Mouse (Mus musculus): ENCODE data around the gene Rab3il1. TPM values are rescaled to one million over a fixed set of nuclear protein-coding genes. Genes with fewer than 3 reads are reported as not detected.
A peak's percentile ranks its signal among the peaks of the same experiment; 100 is the strongest.

The Rab3il1 gene
- polyA plus RNA-seq, 1 experiment: 66.0 TPM

- peak; percentile 88 for TF ChIP-seq CTCF (conservative IDR thresholded peaks at IDR 0.05; ENCODE audit: insufficient read depth, insufficient read length, low read depth, low read length)
- no peak for TF ChIP-seq POLR2A (IDR thresholded peaks at IDR 0.05; ENCODE audit: low read depth, low read length)
- Histone ChIP-seq H3K4me3 (ENCODE audit: insufficient read depth, low read depth, low read length) (no peak overlapping the region), H3K36me3 (ENCODE audit: control insufficient read depth, insufficient read depth, low read length) (no peaks in the 10 kb centered on the region), H3K27me3 (replicated peaks; ENCODE audit: control insufficient read depth, insufficient read depth, low read length) (no peaks in the 10 kb centered on the region), H3K27ac (ENCODE audit: insufficient read depth, low read depth, low read length) (no peak overlapping the region), H3K4me1 (ENCODE audit: control insufficient read depth, insufficient read depth, low read length) (peaks cover 33% of the 10 kb centered on the region)
- DNase-seq: peak; percentile 82
- 54% methylated on average over 8 of the region's 8 CpGs for WGBS
Observed at GRCm38 (mm10) chr19:10034785-10035447, 33.4 kb downstream of the Rab3il1 start.

- no peak overlapping the region for H3K4me3 ChIP-seq (ENCODE audit: insufficient read depth, low read depth, low read length)
- no peak for TF ChIP-seq CTCF (conservative IDR thresholded peaks at IDR 0.05; ENCODE audit: insufficient read depth, insufficient read length, low read depth, low read length)
- no peak for TF ChIP-seq POLR2A (IDR thresholded peaks at IDR 0.05; ENCODE audit: low read depth, low read length)
- 23% methylated on average over 2 of the region's 2 CpGs for WGBS
- peaks cover 29% of the 10 kb centered on the region; the same call in 1 of the 2 replicates for H3K4me1 ChIP-seq (ENCODE audit: control insufficient read depth, insufficient read depth, low read length)
- DNase-seq: peak; percentile 74
- no peaks in the 10 kb centered on the region for H3K27me3 ChIP-seq (replicated peaks; ENCODE audit: control insufficient read depth, insufficient read depth, low read length)
- H3K27ac ChIP-seq (ENCODE audit: insufficient read depth, low read depth, low read length): no peak overlapping the region; the same call in 1 of the 2 replicates
- no peaks in the 10 kb centered on the region for H3K36me3 ChIP-seq (ENCODE audit: control insufficient read depth, insufficient read depth, low read length)
Observed at GRCm38 (mm10) chr19:10037534-10037933, 36.1 kb downstream of the Rab3il1 start.

- H3K27ac ChIP-seq (ENCODE audit: insufficient read depth, low read depth, low read length): peak overlapping the region; percentile 95
- WGBS: 48% methylated on average over 3 of the region's 3 CpGs
- no peaks in the 10 kb centered on the region for H3K36me3 ChIP-seq (ENCODE audit: control insufficient read depth, insufficient read depth, low read length)
- no peak for TF ChIP-seq POLR2A (IDR thresholded peaks at IDR 0.05; ENCODE audit: low read depth, low read length)
- no peak for TF ChIP-seq CTCF (conservative IDR thresholded peaks at IDR 0.05; ENCODE audit: insufficient read depth, insufficient read length, low read depth, low read length)
- no peaks in the 10 kb centered on the region for H3K27me3 ChIP-seq (replicated peaks; ENCODE audit: control insufficient read depth, insufficient read depth, low read length)
- peaks cover 26% of the 10 kb centered on the region; the same call in 1 of the 2 replicates for H3K4me1 ChIP-seq (ENCODE audit: control insufficient read depth, insufficient read depth, low read length)
- DNase-seq: peak; percentile 84
- H3K4me3 ChIP-seq (ENCODE audit: insufficient read depth, low read depth, low read length): no peak overlapping the region
Observed at GRCm38 (mm10) chr19:10038364-10038763, 36.9 kb downstream of the Rab3il1 start.

- Histone ChIP-seq H3K27ac (ENCODE audit: insufficient read depth, low read depth, low read length) (peak overlapping the region; percentile 95), H3K27me3 (replicated peaks; ENCODE audit: control insufficient read depth, insufficient read depth, low read length) (no peaks in the 10 kb centered on the region), H3K4me1 (ENCODE audit: control insufficient read depth, insufficient read depth, low read length) (peaks cover 28% of the 10 kb centered on the region; the same call in 1 of the 2 replicates), H3K36me3 (ENCODE audit: control insufficient read depth, insufficient read depth, low read length) (no peaks in the 10 kb centered on the region), H3K4me3 (ENCODE audit: insufficient read depth, low read depth, low read length) (no peak overlapping the region)
- TF ChIP-seq POLR2A (IDR thresholded peaks at IDR 0.05; ENCODE audit: low read depth, low read length): no peak
- TF ChIP-seq CTCF (conservative IDR thresholded peaks at IDR 0.05; ENCODE audit: insufficient read depth, insufficient read length, low read depth, low read length): no peak
- 12% methylated on average over 3 of the region's 3 CpGs for WGBS
- DNase-seq: peak; percentile 82
Observed at GRCm38 (mm10) chr19:10038910-10039309, 37.4 kb downstream of the Rab3il1 start.

GRCm38 (mm10) chr19:10039615-10040014, 38.1 kb downstream of the Rab3il1 start:
- peak; percentile 60 for DNase-seq
- Histone ChIP-seq H3K27me3 (replicated peaks; ENCODE audit: control insufficient read depth, insufficient read depth, low read length) (no peaks in the 10 kb centered on the region), H3K4me3 (ENCODE audit: insufficient read depth, low read depth, low read length) (no peak overlapping the region), H3K27ac (ENCODE audit: insufficient read depth, low read depth, low read length) (no peak overlapping the region), H3K4me1 (ENCODE audit: control insufficient read depth, insufficient read depth, low read length) (peaks cover 33% of the 10 kb centered on the region), H3K36me3 (ENCODE audit: control insufficient read depth, insufficient read depth, low read length) (no peaks in the 10 kb centered on the region)
- WGBS: 84% methylated on average over 2 of the region's 2 CpGs
- TF ChIP-seq POLR2A (IDR thresholded peaks at IDR 0.05; ENCODE audit: low read depth, low read length) (no peak), CTCF (conservative IDR thresholded peaks at IDR 0.05; ENCODE audit: insufficient read depth, insufficient read length, low read depth, low read length) (peak; percentile 59)

GRCm38 (mm10) chr19:10040866-10041387, 39.5 kb downstream of the Rab3il1 start:
- WGBS: 18% methylated on average over 17 of the region's 20 CpGs
- H3K4me1 ChIP-seq (ENCODE audit: control insufficient read depth, insufficient read depth, low read length): peaks cover 42% of the 10 kb centered on the region
- DNase-seq: no peak
- TF ChIP-seq CTCF (conservative IDR thresholded peaks at IDR 0.05; ENCODE audit: insufficient read depth, insufficient read length, low read depth, low read length): no peak
- TF ChIP-seq POLR2A (IDR thresholded peaks at IDR 0.05; ENCODE audit: low read depth, low read length): no peak
- no peaks in the 10 kb centered on the region for H3K27me3 ChIP-seq (replicated peaks; ENCODE audit: control insufficient read depth, insufficient read depth, low read length)
- H3K36me3 ChIP-seq (ENCODE audit: control insufficient read depth, insufficient read depth, low read length): no peaks in the 10 kb centered on the region
- peak overlapping the region; percentile 75; the same call in 1 of the 2 replicates for H3K4me3 ChIP-seq (ENCODE audit: insufficient read depth, low read depth, low read length)
- H3K27ac ChIP-seq (ENCODE audit: insufficient read depth, low read depth, low read length): peak overlapping the region; percentile 34; the same call in 1 of the 2 replicates

GRCm38 (mm10) chr19:10041388-10042148, 40.1 kb downstream of the Rab3il1 start, which contains the start of gene Fads3:
Fads3 (plus strand) TSS chr19:10041569.
- DNase-seq: peak; percentile 93
- no peak for TF ChIP-seq CTCF (conservative IDR thresholded peaks at IDR 0.05; ENCODE audit: insufficient read depth, insufficient read length, low read depth, low read length)
- TF ChIP-seq POLR2A (IDR thresholded peaks at IDR 0.05; ENCODE audit: low read depth, low read length): peak; percentile 75
- Histone ChIP-seq H3K27me3 (replicated peaks; ENCODE audit: control insufficient read depth, insufficient read depth, low read length) (no peaks in the 10 kb centered on the region), H3K4me1 (ENCODE audit: control insufficient read depth, insufficient read depth, low read length) (peaks cover 48% of the 10 kb centered on the region), H3K4me3 (ENCODE audit: insufficient read depth, low read depth, low read length) (peak within 1 kb of the TSS; percentile 75), H3K27ac (ENCODE audit: insufficient read depth, low read depth, low read length) (peak within 1 kb of the TSS; percentile 68), H3K36me3 (ENCODE audit: control insufficient read depth, insufficient read depth, low read length) (no peaks in the 10 kb centered on the region)
- 2% methylated on average over 69 of the region's 69 CpGs for WGBS
